Mouse (Mus musculus): ENCODE results near the gene Hinfp.

DNA sequence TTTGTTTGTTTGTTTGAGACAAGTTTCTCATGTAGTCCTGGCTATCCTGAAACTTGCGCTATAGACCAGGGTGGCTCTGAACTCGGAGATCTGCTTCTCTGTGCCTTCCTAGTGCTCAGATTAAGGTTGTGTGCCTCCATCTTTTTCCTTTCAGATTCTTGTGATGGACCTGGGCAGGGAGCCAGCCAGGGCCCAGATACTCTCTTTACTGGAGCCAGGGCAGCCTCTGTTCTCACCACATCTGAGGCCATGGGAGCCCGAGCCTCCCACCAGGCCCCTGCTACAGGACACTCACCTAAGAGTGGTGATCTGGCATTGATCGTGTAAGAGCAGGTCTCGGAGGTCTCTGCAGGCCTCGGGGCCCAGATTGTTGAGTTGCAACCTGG lies 50.3 kb downstream of the Hinfp start:
- TF ChIP-seq CTCF (IDR thresholded peaks at IDR 0.05; ENCODE audit: borderline replicate concordance, extremely low read depth, insufficient read depth, insufficient read length) (no peak), POLR2A (IDR thresholded peaks at IDR 0.05; ENCODE audit: borderline replicate concordance, extremely low read depth, insufficient read depth, insufficient read length, poor library complexity, severe bottlenecking) (no peak)
